Mouse (Mus musculus) urinary bladder, postnatal 4 days (tissue): ENCODE measurements around the gene Frs3.
"Not testable (repeated sequence)": the region's sequence is repeated elsewhere in the genome, so short reads cannot be mapped to it uniquely, and the experiment has no call there.

Experiments used
- DNase-seq, 2 experiments: peaks; one replicate each; pipeline ENCODE4 v3.0.0; 2021 to 2022; ENCODE audit warnings: low spot score in 2 of 2

Frs3 gene

DNA sequence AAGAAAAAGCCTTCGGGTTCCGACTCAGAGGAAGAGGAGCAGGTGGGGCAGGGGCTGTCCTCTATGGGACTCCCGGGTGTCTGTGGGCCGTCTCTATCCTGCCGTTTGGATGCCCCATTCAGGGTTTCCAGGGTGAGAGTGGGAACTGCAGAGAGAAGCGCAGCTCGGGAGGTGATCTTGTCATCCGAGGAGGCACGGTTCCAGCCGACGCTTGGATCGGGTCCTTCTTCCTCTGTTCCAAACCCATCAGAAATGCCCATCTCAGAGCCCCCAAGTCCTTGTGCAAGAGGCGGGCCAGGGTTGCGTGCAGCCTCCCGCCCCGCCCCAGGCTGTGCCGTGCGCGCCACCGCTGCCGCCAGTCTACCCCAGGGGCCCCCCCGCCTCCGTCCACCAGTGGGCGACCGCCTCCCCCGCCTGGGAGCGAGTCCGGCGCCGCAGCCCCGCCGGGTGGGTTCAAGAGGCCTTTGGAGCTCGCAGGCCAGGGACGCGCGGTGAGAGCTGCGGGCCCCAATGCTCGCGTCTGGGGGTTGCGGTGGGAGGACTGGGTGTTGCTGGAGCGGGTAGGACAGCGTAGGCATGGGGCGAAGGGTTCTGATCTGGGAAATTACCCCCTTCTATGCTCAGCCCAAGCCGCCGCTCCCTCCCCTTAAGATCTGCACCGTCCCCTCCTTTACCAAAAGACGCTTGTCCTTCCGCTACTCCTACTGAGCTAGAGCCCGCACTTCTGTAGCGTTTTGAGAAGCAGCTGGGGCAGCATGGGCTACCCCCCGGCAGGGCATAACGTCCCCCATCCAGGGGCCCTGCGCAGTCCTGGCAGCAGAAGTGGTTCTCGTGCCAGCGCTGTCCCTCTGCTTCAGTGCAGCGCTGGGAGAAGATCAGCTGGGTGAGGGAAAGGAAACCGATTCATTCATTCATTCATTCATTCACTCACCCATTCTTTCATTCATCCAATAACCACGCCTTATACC lies at the start of gene Frs3:
Gene Frs3, plus strand, starts transcription at position 423 of the 968 bp plus-strand sequence.
- peak; percentile 72 to 78 for DNase-seq

DNA sequence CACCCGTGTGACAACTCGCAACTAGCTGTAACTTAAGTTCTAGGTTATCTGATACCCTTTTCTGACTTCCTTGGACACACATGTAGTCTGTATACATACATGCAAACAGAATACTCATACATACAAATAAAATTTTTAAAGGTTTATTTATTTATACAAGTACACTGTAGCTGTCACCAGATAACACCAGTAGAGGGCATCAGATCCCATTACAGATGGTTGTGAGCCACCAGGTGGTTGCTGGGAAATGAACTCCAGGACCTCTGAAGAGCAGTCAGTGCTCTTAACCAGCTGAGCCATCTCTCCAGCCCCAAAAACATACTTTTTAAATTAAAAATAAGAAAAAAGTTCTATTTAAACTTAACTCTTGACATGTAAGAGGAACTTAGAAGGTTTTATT lies 45.8 kb upstream of the Frs3 start:
- no peak for DNase-seq

DNA sequence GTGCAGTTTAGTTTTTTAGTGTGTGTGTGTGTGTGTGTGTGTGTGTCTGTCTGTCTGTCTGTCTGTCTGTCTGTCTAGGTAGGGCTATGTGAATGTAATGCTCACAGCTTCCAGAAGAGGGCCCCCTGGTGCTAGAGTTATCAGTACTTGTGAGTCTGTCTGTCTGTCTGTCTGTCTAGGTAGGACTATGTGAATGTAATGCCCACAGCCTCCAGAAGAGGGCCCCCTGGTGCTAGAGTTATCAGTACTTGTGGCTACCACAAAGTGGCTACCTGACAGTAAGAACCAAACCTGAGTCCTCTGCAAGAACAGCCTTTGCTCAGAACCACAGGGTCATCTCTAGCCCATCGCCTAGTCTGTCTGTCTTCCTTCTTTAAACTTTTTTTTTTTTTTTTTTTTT lies 42.1 kb upstream of the Frs3 start:
- peak in 1 of 2 experiments; percentile 22 for DNase-seq

DNA sequence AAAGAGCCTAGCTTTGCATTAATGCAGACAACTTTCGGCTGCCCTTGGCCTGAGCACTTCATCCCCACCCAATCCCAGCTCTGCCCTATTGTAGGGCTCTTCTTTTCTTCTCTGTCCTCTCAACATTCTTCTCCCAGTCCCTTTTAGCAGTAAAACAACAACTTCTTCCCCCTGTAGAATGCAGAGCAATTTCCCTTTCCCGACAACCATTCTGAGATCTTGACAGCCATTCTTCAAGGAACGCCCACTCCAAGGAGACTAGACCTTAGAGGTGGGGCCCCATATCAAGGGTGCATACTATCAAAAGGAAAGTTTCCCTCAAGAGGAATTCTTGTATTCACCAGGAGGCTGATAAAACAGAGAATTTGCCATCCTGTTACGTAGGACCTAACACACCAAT lies 39.9 kb upstream of the Frs3 start:
- no peak for DNase-seq

DNA sequence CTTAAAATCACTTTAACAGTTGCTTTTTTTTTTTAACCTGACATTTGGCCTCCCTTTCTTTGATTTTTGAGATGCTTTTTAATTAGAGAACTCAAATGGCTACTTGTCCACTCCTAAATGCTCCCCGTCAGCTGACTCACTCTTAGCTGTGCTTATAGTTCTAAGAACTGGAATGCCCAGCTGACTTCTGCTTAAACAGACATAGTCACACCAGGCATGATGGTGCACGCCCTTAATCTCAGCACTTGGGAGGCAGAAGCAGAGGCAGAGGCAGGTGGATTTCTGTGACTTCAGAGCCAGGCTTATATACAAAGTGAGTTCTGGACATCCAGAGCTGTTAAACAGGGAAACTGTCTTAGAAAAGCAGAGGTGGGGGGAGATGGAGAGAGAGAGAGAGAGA lies 36.9 kb upstream of the Frs3 start:
- DNase-seq: no peak

DNA sequence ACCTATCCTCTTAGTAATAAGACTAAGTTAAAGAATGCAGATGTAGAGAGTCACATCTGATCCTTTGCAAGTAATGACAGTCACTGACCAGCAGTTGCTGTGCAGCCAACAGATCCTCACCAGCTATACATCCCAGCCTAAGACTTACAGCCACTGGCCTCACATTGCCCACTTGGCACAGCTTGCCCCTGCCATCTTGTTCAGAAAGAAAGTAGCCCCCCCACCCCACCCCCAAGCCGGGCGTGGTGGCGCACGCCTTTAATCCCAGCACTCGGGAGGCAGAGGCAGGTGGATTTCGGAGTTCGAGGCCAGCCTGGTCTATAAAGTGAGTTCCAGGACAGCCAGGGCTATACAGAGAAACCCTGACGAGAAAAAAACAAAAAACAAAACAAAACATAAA lies 34.5 kb upstream of the Frs3 start:
- DNase-seq: not testable (repeated sequence)

DNA sequence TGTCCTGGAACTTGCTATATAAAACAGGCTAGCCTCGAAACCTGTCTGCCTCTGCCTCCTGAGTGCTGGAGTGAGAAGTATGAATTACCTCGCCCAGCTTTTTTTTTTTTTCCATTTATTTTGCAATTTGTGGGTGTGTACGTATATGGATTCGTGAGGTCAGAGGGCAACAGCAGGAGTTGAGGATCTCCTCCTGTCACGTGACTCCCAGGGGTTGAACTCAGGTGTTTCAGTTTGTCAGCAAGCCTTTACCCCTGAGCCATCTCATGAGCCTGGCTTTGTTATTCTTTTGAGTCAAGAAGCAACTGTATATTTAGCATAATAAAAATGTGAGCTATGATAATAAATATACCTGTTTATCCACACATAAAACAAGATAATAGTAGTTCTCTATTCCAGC lies 33.1 kb upstream of the Frs3 start:
- DNase-seq: no peak

DNA sequence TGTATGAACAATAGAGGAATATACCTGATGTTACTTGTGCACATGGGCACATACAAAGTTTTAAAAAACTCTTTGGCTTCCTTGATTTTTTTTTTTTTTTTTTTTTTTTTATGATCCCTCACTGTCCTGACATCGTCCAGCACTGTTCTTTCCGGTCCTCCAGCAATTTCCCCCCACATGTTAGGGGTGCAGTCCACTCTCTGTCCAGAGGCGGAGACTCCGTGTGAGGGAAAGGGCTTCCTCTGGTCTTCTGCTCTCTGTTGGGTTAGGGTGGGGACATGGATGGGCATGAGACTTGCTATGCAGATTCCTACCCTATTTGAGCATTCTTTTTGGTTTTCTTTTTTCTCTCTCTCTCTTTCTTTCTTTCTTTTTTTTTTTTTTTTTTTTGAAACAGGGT lies 30.9 kb upstream of the Frs3 start:
- DNase-seq: no peak

DNA sequence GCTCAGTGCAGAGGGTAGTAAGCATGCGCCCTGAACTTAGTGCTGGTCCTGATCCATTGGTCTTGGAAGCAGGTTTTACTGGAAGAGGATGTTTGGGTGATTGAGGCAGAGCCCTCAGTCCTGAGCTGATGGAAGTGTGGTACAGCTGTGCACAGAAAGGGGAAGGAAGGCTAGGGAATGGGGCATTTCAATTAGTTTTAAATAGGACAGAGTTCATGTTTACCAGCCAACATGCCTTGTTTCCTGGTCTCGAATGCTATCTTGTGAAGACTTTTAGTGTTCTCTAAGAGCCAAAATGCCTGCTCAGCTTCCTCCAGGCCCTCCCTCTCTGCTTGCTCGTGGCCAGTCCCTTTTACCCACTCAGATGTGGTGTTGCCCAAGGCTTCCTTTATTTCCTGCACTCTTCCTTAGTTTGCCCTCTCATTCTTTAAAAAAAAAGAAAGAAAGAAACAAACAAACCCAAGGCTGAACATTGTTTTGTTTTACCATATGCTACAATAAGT lies 30.0 kb upstream of the Frs3 start:
- no peak for DNase-seq

DNA sequence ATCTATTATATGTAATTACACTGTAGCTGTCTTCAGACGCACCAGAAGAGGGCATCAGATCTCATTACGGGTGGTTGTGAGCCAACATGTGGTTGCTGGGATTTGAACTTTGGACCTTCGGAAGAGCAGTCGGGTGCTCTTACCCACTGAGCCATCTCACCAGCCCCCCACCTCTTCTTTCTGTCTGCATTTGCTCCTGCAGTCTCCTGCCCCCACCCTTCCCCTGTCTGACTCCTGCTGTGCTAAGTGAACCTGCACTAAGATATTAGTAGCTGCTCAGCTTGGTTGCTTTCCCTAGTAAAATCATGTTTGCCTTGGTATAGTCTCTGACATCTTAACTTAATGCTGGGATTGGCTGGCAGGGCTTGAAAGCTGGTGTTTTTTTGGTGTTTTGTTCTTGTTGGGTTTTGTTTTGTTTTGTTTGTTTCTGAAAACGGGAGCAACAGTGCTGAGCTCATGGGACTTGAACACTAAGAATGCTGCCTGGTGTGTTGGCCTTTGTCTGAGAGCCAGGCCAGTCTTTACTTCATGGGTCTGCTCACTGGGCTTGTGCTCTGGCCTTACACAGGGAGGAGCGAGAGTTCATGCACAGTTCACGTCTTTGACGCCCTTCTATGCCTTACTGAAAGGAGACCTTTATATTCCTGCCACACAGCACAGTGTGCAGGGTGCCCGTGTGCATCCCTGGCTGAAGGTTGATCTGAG lies 25.7 kb upstream of the Frs3 start:
- DNase-seq: no peak

DNA sequence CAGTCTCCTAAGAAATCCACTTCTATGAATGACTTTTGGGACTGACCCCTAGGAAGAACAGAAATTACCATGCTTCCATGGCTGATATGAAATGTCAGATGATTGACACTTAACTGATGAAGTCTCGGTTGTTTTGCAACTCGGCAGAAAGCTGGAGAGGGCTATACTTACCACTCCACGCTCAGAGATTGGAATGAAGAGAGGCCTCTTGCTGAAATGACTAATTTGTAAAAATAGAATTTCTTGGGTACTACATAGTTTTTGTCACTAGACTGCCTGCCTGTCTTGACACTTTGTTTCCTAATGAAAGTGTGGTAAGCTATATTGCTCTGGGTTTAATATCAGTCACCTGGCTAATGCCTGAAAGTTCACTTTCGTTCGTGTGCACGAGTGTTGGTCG lies 24.4 kb upstream of the Frs3 start:
- no peak for DNase-seq

DNA sequence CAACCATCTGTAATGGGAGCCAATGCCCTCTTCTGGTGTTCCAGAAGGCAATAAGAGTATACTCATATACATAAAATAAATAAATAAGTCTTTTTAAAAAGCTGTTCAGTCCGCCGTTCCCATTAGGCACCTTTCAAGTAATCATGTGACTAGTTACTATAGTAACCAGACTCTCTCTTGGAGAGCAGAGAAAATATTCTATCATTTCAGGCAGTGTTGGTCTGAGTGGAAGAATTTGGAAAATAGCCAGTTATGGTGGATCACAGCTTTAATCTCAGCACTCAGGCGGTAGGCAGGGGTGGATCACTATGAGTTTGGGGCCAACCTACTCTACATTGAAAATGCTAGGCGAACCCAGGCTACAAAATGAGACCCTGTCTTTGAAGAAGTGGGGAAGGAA lies 19.7 kb upstream of the Frs3 start:
- no peak for DNase-seq

DNA sequence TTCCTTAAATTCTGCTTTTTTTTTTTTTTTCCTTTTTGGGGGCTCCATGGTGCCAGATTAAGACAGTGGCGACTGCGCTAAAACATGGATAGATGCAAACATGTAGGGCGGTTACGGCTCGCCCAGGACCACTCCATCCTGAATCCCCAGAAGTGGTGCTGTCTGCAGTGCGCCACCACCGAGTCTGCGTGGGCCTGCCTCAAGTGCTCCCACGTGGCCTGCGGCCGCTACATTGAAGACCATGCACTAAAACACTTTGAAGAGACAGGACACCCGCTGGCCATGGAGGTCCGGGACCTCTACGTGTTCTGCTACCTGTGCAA lies 16.9 kb upstream of the Frs3 start:
- DNase-seq: no peak

DNA sequence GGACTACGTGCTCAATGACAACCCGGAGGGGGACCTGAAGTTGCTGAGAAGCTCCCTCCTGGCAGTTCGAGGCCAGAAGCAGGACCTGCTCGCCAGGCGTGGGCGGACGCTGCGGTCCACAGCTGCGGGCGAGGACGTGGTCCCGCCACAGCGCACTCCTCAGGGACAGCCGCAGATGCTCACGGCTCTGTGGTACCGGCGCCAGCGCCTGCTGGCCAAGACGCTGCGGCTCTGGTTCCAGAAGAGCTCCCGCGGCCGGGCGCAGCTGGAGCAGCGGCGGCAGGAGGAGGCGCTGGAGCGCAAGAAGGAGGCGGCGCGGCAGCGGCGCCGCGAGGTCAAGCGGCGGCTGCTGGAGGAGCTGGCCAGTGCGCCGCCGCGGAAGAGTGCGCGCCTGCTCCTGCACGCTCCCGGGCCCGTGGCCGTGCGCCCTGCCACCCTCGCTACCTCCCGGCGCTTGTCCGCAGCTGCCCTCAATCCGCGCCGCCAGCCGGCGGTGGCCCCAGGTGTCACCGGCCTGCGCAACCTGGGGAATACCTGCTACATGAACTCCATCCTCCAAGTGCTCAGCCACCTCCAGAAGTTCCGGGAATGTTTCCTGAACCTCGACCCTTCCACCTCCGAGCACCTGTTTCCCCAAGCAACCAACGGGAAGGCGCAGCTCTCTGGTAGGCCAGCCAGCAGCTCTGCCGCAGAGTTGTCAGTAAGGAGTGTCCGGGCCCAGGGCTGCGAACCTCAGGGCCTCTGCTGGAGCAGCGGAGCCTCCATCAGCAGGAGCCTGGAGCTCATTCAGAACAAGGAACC lies 16.3 kb upstream of the Frs3 start:
- DNase-seq: peak; percentile 68 to 70

DNA sequence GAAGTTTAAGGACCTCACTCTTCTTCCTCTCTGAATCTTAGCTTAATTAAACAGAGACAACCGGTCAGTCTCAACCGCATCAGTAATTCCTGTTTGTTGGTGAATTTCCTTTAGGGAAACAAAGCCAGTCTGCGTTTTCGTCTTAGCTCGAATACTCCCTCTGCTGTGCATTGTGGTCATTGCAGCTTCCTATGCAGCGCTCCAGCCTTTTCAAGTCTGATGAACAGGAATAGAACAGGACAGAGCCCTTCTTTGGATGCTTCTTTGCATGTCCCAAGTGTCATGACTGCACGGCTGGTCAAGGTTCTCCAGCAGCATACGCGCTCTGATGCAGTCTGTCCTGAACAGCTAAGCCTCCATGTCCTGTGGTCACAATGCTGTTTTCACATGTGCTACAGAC lies 12.2 kb upstream of the Frs3 start:
- peak in 1 of 2 experiments; percentile 72 for DNase-seq

DNA sequence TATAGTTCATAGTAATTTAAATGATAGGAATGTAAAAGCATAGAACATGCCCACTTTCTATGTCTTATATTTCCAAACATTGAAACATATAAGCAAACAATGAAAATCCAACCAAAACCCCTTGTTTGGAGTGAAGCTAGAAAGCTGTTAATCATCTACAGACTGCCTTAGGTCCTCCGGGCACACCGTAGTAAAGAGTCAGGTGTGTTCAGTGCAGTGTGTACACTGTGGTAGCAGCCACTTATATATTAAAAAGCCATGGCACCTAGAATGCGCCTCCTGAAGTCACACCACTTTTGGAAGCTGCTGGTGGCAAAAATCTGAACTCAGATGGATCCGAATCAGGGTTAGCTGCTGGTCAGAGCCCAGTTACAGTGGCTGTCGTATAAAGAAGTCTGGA lies 10.6 kb upstream of the Frs3 start:
- DNase-seq: no peak

DNA sequence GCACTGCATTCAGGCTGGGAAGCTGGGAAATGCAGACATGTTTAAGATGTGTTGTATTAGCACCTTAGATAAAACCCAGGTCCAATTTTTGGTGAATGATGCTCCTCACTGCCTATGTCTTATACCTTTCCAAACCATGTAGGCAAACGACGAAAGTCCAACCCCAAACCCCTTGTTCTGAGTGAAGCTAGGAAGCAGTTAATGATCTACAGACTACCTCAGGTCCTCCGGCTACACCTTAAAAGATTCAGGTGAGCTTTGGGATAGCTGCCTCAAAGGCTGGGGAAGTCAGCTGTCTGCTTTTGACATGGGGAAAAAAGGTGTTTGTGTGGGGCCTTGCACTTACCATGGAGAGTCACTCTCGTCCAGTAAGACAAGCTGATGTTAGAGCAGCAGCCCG lies 10.1 kb upstream of the Frs3 start:
- DNase-seq: no peak

DNA sequence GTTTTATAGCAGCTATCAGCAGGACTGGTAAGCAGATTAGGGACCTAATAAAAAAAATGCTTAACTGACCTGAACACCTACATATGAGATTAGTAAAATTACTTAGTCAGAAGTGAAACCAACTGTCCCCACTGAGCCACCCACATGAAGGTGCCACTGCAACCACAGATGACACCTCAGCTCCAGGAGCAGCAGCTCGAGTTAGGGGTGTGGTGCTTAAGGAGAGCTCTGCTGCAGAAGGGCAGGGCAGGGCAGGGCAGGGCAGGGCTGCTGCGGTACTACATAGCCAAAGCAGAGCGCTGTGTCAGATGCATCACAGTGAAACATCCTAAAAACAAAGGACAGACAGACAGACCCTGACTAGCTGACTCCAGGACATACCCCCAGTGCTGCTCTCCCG lies 6.0 kb upstream of the Frs3 start:
- DNase-seq: no peak

DNA sequence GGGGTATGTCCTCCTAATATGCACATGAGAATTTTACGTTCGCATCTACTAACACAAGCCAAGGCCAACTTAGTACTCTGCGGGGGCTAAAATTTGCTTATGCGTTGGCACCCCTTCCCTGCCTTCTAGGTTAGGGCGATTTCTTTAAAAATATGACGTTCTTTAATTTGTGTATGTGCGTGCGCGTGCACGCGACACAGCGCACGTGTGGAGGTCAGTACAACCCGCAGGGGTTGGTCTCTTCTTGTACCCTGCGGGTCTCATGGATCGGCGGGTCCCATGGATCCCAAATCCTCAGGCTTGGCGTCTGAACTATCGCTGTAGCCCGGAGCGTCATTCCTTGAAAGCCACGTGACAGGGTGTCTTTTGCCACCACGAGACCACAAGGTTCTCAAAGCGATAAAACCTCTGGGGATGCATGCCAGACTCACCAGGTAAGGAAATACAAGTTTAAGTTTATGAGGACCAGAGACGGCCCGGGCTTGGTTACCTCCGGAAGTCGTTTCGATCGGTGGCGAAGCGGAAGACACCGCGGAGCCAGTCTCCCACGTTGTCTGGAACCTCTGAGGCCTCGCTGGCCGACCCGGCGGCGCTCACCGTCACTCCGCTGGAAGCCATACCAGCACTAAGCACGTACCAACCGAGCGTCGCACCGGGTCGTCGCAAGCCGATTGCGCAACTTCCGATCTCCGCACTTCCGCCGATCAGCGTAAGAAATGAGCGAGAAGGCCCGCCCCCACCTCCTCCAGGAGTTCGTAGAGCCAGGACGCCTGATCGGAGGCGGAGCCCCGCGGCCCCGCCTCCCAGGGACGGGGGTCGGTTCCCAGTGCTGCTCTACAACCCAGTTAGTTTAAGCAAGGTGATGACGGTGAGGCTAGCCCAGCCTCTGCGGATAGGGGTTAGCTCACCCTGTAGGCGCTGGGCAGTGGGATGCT lies 1.2 kb upstream of the Frs3 start:
- peak; percentile 90 to 95 for DNase-seq

DNA sequence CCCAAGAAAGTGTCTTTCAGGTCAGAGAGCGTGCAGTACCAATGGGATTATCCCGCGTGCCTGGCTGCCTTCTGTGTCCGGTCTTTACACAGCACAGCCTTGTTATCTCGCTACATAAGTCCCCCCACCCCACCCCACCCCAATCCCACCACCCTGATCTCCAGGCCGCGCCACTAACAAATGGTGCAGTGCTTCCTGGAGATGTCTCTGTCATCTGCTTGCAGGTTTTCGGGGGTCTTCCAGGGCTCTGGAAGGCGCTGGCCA lies 554 bp upstream of the Frs3 start, which contains the start of gene Tomm6:
Gene Tomm6, minus strand, starts transcription at position 43 of the 264 bp plus-strand sequence.
- DNase-seq: no peak

DNA sequence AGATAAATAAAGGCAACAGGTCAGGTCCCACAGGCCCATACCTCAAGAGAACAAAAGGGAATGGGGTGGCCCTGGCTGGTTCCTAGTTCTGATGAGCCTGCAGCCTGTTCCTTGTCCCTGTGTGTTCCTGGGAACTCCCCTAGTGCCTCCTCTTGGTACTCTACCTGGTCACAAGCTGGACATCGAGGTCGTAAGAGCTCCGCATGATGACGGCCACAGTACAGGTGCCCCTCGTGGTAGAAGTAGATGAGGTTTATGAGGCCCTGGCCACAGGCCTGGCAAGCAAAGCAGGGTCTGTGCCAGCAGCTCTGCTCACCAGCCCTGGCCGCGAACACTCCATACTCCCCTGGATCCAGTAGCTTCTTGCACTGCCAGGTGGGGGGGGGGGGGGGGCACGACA lies 1.1 kb downstream of the Frs3 start:
- DNase-seq: no peak
